Mouse (Mus musculus) heart, adult 2 months (tissue): ENCODE measurements around the gene Tnfrsf21.

Experiments
- CTCF ChIP-seq: fragments of 200-600 bp; IDR thresholded peaks from 2 replicates; pipeline ENCODE4 v1.8.1; 2022; ENCODE audit warnings: antibody characterized with exemption, mild to moderate bottlenecking, moderate library complexity
- POLR2A ChIP-seq: fragments of 200-500 bp; IDR thresholded peaks from 2 replicates; pipeline ENCODE4 v1.6.1; 2011; ENCODE audit warnings: mild to moderate bottlenecking, low read depth, low read length, control low read depth; ENCODE audit not compliant: insufficient read depth

DNA sequence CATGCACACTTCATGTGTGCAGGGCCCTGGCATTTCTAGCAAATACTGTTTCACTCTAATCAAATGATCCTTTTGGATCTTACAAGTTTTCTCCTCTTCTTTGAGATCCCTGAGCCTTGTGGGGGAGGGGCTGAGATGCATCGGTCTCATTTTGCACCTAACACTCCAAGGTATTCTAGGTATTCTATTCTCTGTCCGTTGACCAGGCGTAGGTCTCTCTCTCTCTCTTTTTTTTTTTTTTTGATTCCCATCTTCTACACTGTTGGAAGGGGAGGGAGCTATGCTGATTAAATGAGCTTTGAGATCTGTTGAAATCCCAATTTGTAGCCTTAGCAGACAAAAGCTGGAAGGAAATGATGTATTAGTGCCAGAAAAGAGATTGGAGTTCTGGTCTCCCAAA, 8.2 kb downstream of the Tnfrsf21 start:
- no peak for TF ChIP-seq CTCF
- TF ChIP-seq POLR2A = no peak
